Mouse (Mus musculus) testis, postnatal 10 days (tissue): ENCODE results near the gene Hfm1.

Experiments
- DNase-seq: peaks from one replicate; pipeline ENCODE4 v3.0.0; 2021; ENCODE audit warnings: low spot score

Gene Hfm1

GRCm38 (mm10) chr5:106843906-106844305, 82.2 kb downstream of the Hfm1 start:
- DNase-seq, result no peak

GRCm38 (mm10) chr5:106833025-106833424, 93.1 kb downstream of the Hfm1 start:
- no peak for DNase-seq

- no peak for DNase-seq
Observed at GRCm38 (mm10) chr5:106831401-106831800, 94.7 kb downstream of the Hfm1 start.

GRCm38 (mm10) chr5:106830775-106831174, 95.3 kb downstream of the Hfm1 start:
- no peak for DNase-seq

GRCm38 (mm10) chr5:106826740-106827139, 99.4 kb downstream of the Hfm1 start:
- no peak for DNase-seq

- DNase-seq, result no peak
Observed at GRCm38 (mm10) chr5:106826044-106826443, 100.1 kb downstream of the Hfm1 start.

- DNase-seq, result peak; percentile 59
Observed at GRCm38 (mm10) chr5:106825301-106825853, 100.7 kb downstream of the Hfm1 start.

GRCm38 (mm10) chr5:106824716-106825115, 101.4 kb downstream of the Hfm1 start:
- DNase-seq, result no peak

GRCm38 (mm10) chr5:106819630-106820029, 106.5 kb downstream of the Hfm1 start:
- DNase-seq, result no peak

- DNase-seq, result no peak
Observed at GRCm38 (mm10) chr5:106815923-106816654, 110.0 kb downstream of the Hfm1 start.

- no peak for DNase-seq
Observed at GRCm38 (mm10) chr5:106814611-106815010, 111.5 kb downstream of the Hfm1 start.

GRCm38 (mm10) chr5:106803094-106803493, 123.0 kb downstream of the Hfm1 start:
- peak; percentile 90 for DNase-seq

GRCm38 (mm10) chr5:106801886-106802798, 124.0 kb downstream of the Hfm1 start:
- DNase-seq, result peak; percentile 94

- DNase-seq, result no peak
Observed at GRCm38 (mm10) chr5:106801215-106801863, 124.8 kb downstream of the Hfm1 start.

GRCm38 (mm10) chr5:106797896-106798295, 128.2 kb downstream of the Hfm1 start:
- no peak for DNase-seq

- no peak for DNase-seq
Observed at GRCm38 (mm10) chr5:106791241-106791572, 134.9 kb downstream of the Hfm1 start.

- no peak for DNase-seq
Observed at GRCm38 (mm10) chr5:106790496-106791240, 135.5 kb downstream of the Hfm1 start.
